Mouse (Mus musculus) CH12.LX (cell line): Measurements from ENCODE around the gene Slc7a14. TPM values are rescaled to one million over a fixed set of nuclear protein-coding genes. Genes with fewer than 3 reads are reported as not detected.

ENCODE experiments used
- DNase-seq: peaks from one replicate; pipeline ENCODE4 v3.0.0-alpha.2; 2013; ENCODE audit errors: extremely low read depth
- H3K27ac ChIP-seq: 2 replicates; pipeline ENCODE4 v1.5.1; 2012; ENCODE audit warnings: low read depth, mild to moderate bottlenecking, control low read depth, moderate library complexity; ENCODE audit not compliant: insufficient read depth
- H3K27me3 ChIP-seq: replicated peaks from 2 replicates; pipeline ENCODE3; 2012; ENCODE audit warnings: inconsistent platforms
- H3K36me3 ChIP-seq, 2 experiments: replicated peaks in 1 of 2; 2 replicates each; pipeline versions ENCODE3 to v1.6.1; 2012; ENCODE audit warnings: inconsistent platforms in 1 of 2, low read length in 1 of 2, mild to moderate bottlenecking in 1 of 2, mixed read lengths in 1 of 2, moderate library complexity in 1 of 2; ENCODE audit not compliant: control insufficient read depth in 1 of 2, insufficient read depth in 1 of 2
- H3K4me1 ChIP-seq, 2 experiments: 2 replicates each; pipeline ENCODE4 v1.6.1; 2012; ENCODE audit warnings: inconsistent platforms in 1 of 2, moderate library complexity in 1 of 2; ENCODE audit not compliant: insufficient read depth in 2 of 2, control insufficient read depth in 1 of 2
- H3K4me2 ChIP-seq: 2 replicates; pipeline ENCODE4 v1.6.1; 2012; ENCODE audit warnings: low read depth, mild to moderate bottlenecking, control low read depth; ENCODE audit not compliant: poor library complexity, insufficient read depth, severe bottlenecking
- H3K4me3 ChIP-seq, 3 experiments: fragments of 150-350 bp in 1 of 3; sonication (generic) in 1 of 3; replicated peaks in 1 of 3; 2 replicates each; pipeline versions ENCODE3 to v1.5.1; 2011 to 2012; ENCODE audit warnings: low read depth in 2 of 3, low read length in 2 of 3, mild to moderate bottlenecking in 2 of 3, moderate library complexity in 2 of 3, control low read depth in 1 of 3, improper control_type of control experiment in 1 of 3, inconsistent platforms in 1 of 3, mixed read lengths in 1 of 3; ENCODE audit not compliant: poor library complexity in 1 of 3
- H3K79me2 ChIP-seq: replicated peaks from 2 replicates; pipeline ENCODE4 v1.6.1; 2012; ENCODE audit warnings: mild to moderate bottlenecking, moderate library complexity; ENCODE audit not compliant: control insufficient read depth, poor library complexity, insufficient read depth, severe bottlenecking; ENCODE audit errors: extremely low read depth
- H3K9ac ChIP-seq: 2 replicates; pipeline ENCODE4 v1.6.1; 2012; ENCODE audit warnings: low read depth, mild to moderate bottlenecking, control low read depth, moderate library complexity; ENCODE audit not compliant: insufficient read depth
- H3K9me3 ChIP-seq: replicated peaks from 2 replicates; pipeline ENCODE3; 2012; ENCODE audit warnings: low read length, inconsistent platforms, mixed read lengths
- CHD1 ChIP-seq: IDR thresholded peaks from 2 replicates; pipeline ENCODE4 v1.6.1; 2012; ENCODE audit warnings: low read depth, low read length, improper control_type of control experiment, inconsistent platforms
- CHD2 ChIP-seq: IDR thresholded peaks from 2 replicates; pipeline ENCODE4 v1.6.1; 2011; ENCODE audit warnings: low read length, improper control_type of control experiment
- ELF1 ChIP-seq: IDR thresholded peaks from 2 replicates; pipeline ENCODE4 v1.6.1; 2014; ENCODE audit warnings: low read depth, mild to moderate bottlenecking, inconsistent platforms, low read length, improper control_type of control experiment
- EP300 ChIP-seq: IDR thresholded peaks from 2 replicates; pipeline ENCODE4 v1.6.1; 2011; ENCODE audit warnings: low read length, improper control_type of control experiment
- ETS1 ChIP-seq: conservative IDR thresholded peaks from 2 replicates; pipeline ENCODE4 v1.6.1; 2012; ENCODE audit warnings: low read depth, mild to moderate bottlenecking, inconsistent platforms, low read length, improper control_type of control experiment, moderate library complexity
- GABPA ChIP-seq: IDR thresholded peaks from 2 replicates; pipeline ENCODE4 v1.6.1; 2012; ENCODE audit warnings: low read depth, low read length, improper control_type of control experiment, inconsistent platforms; ENCODE audit not compliant: insufficient replicate concordance
- HCFC1 ChIP-seq: IDR thresholded peaks from 2 replicates; pipeline ENCODE4 v1.6.1; 2012; ENCODE audit warnings: low read depth, mild to moderate bottlenecking, inconsistent platforms, low read length, improper control_type of control experiment
- KAT2A ChIP-seq: IDR thresholded peaks from 2 replicates; pipeline ENCODE4 v1.6.1; 2012; ENCODE audit warnings: low read length, improper control_type of control experiment, inconsistent platforms; ENCODE audit not compliant: insufficient replicate concordance
- MAX ChIP-seq: IDR thresholded peaks from 2 replicates; pipeline ENCODE4 v1.6.1; 2011; ENCODE audit warnings: low read length, improper control_type of control experiment
- MAZ ChIP-seq: IDR thresholded peaks from 2 replicates; pipeline ENCODE4 v1.6.1; 2012; ENCODE audit warnings: low read depth, mild to moderate bottlenecking, inconsistent platforms, low read length, improper control_type of control experiment, moderate library complexity
- MEF2A ChIP-seq: IDR thresholded peaks from 2 replicates; pipeline ENCODE4 v1.6.1; 2014; ENCODE audit warnings: low read depth, mild to moderate bottlenecking, inconsistent platforms, low read length, improper control_type of control experiment, borderline replicate concordance
- MXI1 ChIP-seq: IDR thresholded peaks from 2 replicates; pipeline ENCODE4 v1.6.1; 2011; ENCODE audit warnings: mild to moderate bottlenecking, low read depth, low read length, improper control_type of control experiment
- NELFE ChIP-seq: IDR thresholded peaks from 2 replicates; pipeline ENCODE4 v1.6.1; 2011; ENCODE audit warnings: low read depth, low read length, improper control_type of control experiment
- NRF1 ChIP-seq: IDR thresholded peaks from 2 replicates; pipeline ENCODE4 v1.6.1; 2014; ENCODE audit warnings: low read depth, mild to moderate bottlenecking, inconsistent platforms, low read length, improper control_type of control experiment, moderate library complexity
- POLR2A ChIP-seq: IDR thresholded peaks from 2 replicates; pipeline ENCODE4 v1.6.1; 2011; ENCODE audit warnings: low read depth, mild to moderate bottlenecking, improper control_type of control experiment, low read length
- RAD21 ChIP-seq: IDR thresholded peaks from 2 replicates; pipeline ENCODE4 v1.6.1; 2011; ENCODE audit warnings: low read depth, mild to moderate bottlenecking, low read length, improper control_type of control experiment, moderate library complexity
- TCF12 ChIP-seq: IDR thresholded peaks from 2 replicates; pipeline ENCODE4 v1.6.1; 2014; ENCODE audit warnings: low read depth, mild to moderate bottlenecking, inconsistent platforms, low read length, improper control_type of control experiment
- USF1 ChIP-seq: IDR thresholded peaks from 2 replicates; pipeline ENCODE4 v1.6.1; 2014; ENCODE audit warnings: low read depth, mild to moderate bottlenecking, inconsistent platforms, low read length, improper control_type of control experiment
- ZNF384 ChIP-seq: IDR thresholded peaks from 2 replicates; pipeline ENCODE4 v1.6.1; 2012; ENCODE audit warnings: low read depth, low read length, improper control_type of control experiment, inconsistent platforms
- dilution Hi-C: fragments of 300-500 bp; cut with MboI; formaldehyde crosslinking; loops from 2 replicates; pipeline ENCODE4 v1.14.3; 2020; ENCODE audit warnings: low sequenced_read_pairs; ENCODE audit not compliant: extremely low pct_unique_long_range_greater_than_20kb, extremely low pct_ligation_motif_present
- in situ Hi-C: fragments of 300-500 bp; cut with MboI; formaldehyde crosslinking; loops from 3 replicates; pipeline ENCODE4 v1.14.3; 2019; ENCODE audit warnings: low sequenced_read_pairs, low pct_ligation_motif_present, low pct_unique_long_range_greater_than_20kb, mixed read lengths
- polyA plus RNA-seq: library from polyadenylated mRNA; unstranded; fragments of >175 nt; gene quantifications from 2 replicates; pipeline ENCODE4 v1.2.1, GENCODE M21; 2012; ENCODE audit warnings: low read depth; ENCODE audit not compliant: insufficient read length
- total RNA-seq, 2 experiments: library from RNA; depleted of rRNA; stranded (reverse); fragments of 300-350 nt in 1 of 2; fragments of >200 nt in 1 of 2; gene quantifications; 2 replicates each; pipeline ENCODE4 v1.2.3; 2012 to 2014

The Slc7a14 gene
- total and polyA plus RNA-seq, 3 experiments: not detected

- H3K9ac ChIP-seq: no peak overlapping the region
- H3K27me3 ChIP-seq: no peaks in the 10 kb centered on the region
- H3K4me1 ChIP-seq: no peaks in the 10 kb centered on the region
- no peaks in the 10 kb centered on the region for H3K79me2 ChIP-seq
- H3K4me3 ChIP-seq: no peak overlapping the region
- H3K4me2 ChIP-seq: no peak overlapping the region
- H3K27ac ChIP-seq: no peak overlapping the region
- TF ChIP-seq MXI1: no peak
- no peak for TF ChIP-seq RAD21
- no peak for TF ChIP-seq HCFC1
- no peak for TF ChIP-seq CHD2
- no peak for TF ChIP-seq MEF2A
- TF ChIP-seq MAX: no peak
- no peak for TF ChIP-seq ELF1
- TF ChIP-seq NELFE: no peak
- TF ChIP-seq ETS1: no peak
- no peak for TF ChIP-seq MAZ
- no peak for TF ChIP-seq CHD1
- no peak for TF ChIP-seq POLR2A
- TF ChIP-seq NRF1: no peak
- TF ChIP-seq USF1: no peak
- TF ChIP-seq ZNF384: no peak
- TF ChIP-seq GABPA: no peak
- TF ChIP-seq, all 38 proteins: peak for 0
- in situ Hi-C loops: no loop called here
- no peak for DNase-seq
- dilution Hi-C loops: no loop called here
- no peaks in the 10 kb centered on the region for H3K36me3 ChIP-seq
- no peaks in the 10 kb centered on the region for H3K9me3 ChIP-seq
Measured at GRCm38 (mm10) chr3:31208458-31208994, 101.7 kb downstream of the Slc7a14 start.

GRCm38 (mm10) chr3:31208046-31208445 is 102.1 kb downstream of the Slc7a14 start:
- DNase-seq: no peak
- in situ Hi-C loops: no loop called here
- H3K36me3 ChIP-seq: no peaks in the 10 kb centered on the region
- no peaks in the 10 kb centered on the region for H3K4me1 ChIP-seq
- H3K27ac ChIP-seq: no peak overlapping the region
- no peak for TF ChIP-seq TCF12
- no peak for TF ChIP-seq EP300
- no peak for TF ChIP-seq KAT2A
- TF ChIP-seq MXI1: no peak
- TF ChIP-seq, all 38 proteins: peak for 0
- Histone ChIP-seq H3K27me3 (no peaks in the 10 kb centered on the region), H3K79me2 (no peaks in the 10 kb centered on the region), H3K4me2 (no peak overlapping the region), H3K9me3 (no peaks in the 10 kb centered on the region), H3K9ac (no peak overlapping the region), H3K4me3 (no peak overlapping the region)
- dilution Hi-C loops: no loop called here
